ENCODE assay signal across 8 mouse cellular contexts in genomic region chrY:1009882-1010751, GRCm38 (mm10). TPM values are rescaled to one million over a fixed set of nuclear protein-coding genes. Genes with fewer than 3 reads are reported as not detected.
DNase-seq lines count a peak whose midpoint lies in the region; ATAC-seq and TF ChIP-seq lines count a peak whose summit lies in the region.

Eif2s3y (plus strand) TSS chrY:1010543.

- WGBS in forebrain, embryonic 16.5 days, result 12% methylated on average over 19 of the region's 31 CpGs
- 24% methylated on average over 23 of the region's 31 CpGs for WGBS in liver, embryonic 12.5 days (ENCODE audit: insufficient replicate concordance)
- 67% methylated on average over 31 of the region's 31 CpGs for WGBS in thymus, adult 2 months

- H3K4me3 ChIP-seq in forebrain, embryonic 16.5 days (replicated peaks; ENCODE audit: low read length), result peak within 1 kb of the TSS; percentile 43
- peak within 1 kb of the TSS; percentile 56 for H3K4me3 ChIP-seq in liver, embryonic 12.5 days
- peak within 1 kb of the TSS; percentile 96 for H3K4me3 ChIP-seq in thymus, adult 2 months (ENCODE audit: control insufficient read depth, insufficient read depth, low read length)

- no peaks in the 10 kb centered on the region for H3K36me3 ChIP-seq in forebrain, embryonic 16.5 days (ENCODE audit: control insufficient read depth, insufficient read depth)
- H3K36me3 ChIP-seq in liver, embryonic 12.5 days, result no peaks in the 10 kb centered on the region
- no peaks in the 10 kb centered on the region for H3K36me3 ChIP-seq in thymus, adult 2 months (ENCODE audit: control insufficient read depth, insufficient read depth, low read length)

- TF ChIP-seq CTCF in thymus, adult 2 months (IDR thresholded peaks at IDR 0.05; ENCODE audit: borderline replicate concordance, control insufficient read depth, extremely low read depth, insufficient read depth, low read length, poor library complexity), result no peak

- H3K4me1 ChIP-seq in forebrain, embryonic 16.5 days (replicated peaks; ENCODE audit: control insufficient read depth, insufficient read depth, low read length), result no peaks in the 10 kb centered on the region
- H3K4me1 ChIP-seq in liver, embryonic 12.5 days, result no peaks in the 10 kb centered on the region
- H3K4me1 ChIP-seq in thymus, adult 2 months (replicated peaks; ENCODE audit: control insufficient read depth, insufficient read depth, low read length), result peaks cover 2% of the 10 kb centered on the region; the same call in 1 of the 2 replicates

- H3K9me3 ChIP-seq in forebrain, embryonic 16.5 days (ENCODE audit: control insufficient read depth, low read length), result no peaks in the 10 kb centered on the region
- no peaks in the 10 kb centered on the region for H3K9me3 ChIP-seq in liver, embryonic 12.5 days (replicated peaks)

- H3K27ac ChIP-seq in forebrain, embryonic 16.5 days (ENCODE audit: low read length), result no peak within 1 kb of the TSS
- H3K27ac ChIP-seq in liver, embryonic 12.5 days, result no peak within 1 kb of the TSS
- no peak within 1 kb of the TSS for H3K27ac ChIP-seq in thymus, adult 2 months (ENCODE audit: control insufficient read depth, insufficient read depth, low read length)

- peak; percentile 74 for DNase-seq in layer of hippocampus, adult 11-12 months (ENCODE audit: low spot score)
- DNase-seq in layer of hippocampus, postnatal 25 days (ENCODE audit: extremely low spot score in 1 of 2, low spot score in 1 of 2), result no peak
- peak; percentile 79 for DNase-seq in cerebellum, adult 9-11 months
- peak; percentile 50 for DNase-seq in hindlimb bud, embryonic 11.5 days (ENCODE audit: extremely low spot score, low read depth, low spot score)
- DNase-seq in naive thymus-derived CD4-positive, alpha-beta T cell, adult 2 months (ENCODE audit: low read depth), result peak; percentile 91
- DNase-seq in thymus, adult 2 months, result peak; percentile 61

- H3K4me2 ChIP-seq in forebrain, embryonic 16.5 days (ENCODE audit: low read length), result peak within 1 kb of the TSS; percentile 31; the same call in 1 of the 2 replicates
- H3K4me2 ChIP-seq in liver, embryonic 12.5 days, result peak within 1 kb of the TSS; percentile 46

- ATAC-seq in forebrain, embryonic 16.5 days, result peak; percentile 100
- peak; percentile 99 for ATAC-seq in liver, embryonic 12.5 days

- TF ChIP-seq POLR2A in thymus, adult 2 months (IDR thresholded peaks at IDR 0.05; ENCODE audit: control insufficient read depth, extremely low read depth, insufficient read depth, low read length, poor library complexity), result no peak

- no peaks in the 10 kb centered on the region for H3K27me3 ChIP-seq in forebrain, embryonic 16.5 days (replicated peaks; ENCODE audit: control insufficient read depth, insufficient read depth, low read length)
- no peaks in the 10 kb centered on the region for H3K27me3 ChIP-seq in liver, embryonic 12.5 days (replicated peaks)
- no peaks in the 10 kb centered on the region for H3K27me3 ChIP-seq in thymus, adult 2 months (ENCODE audit: control insufficient read depth, insufficient read depth, low read length)

- no peak within 1 kb of the TSS for H3K9ac ChIP-seq in forebrain, embryonic 16.5 days (replicated peaks; ENCODE audit: low read depth, low read length)
- H3K9ac ChIP-seq in liver, embryonic 12.5 days, result no peak within 1 kb of the TSS

RNA-seq across cellular contexts. Expression of gene Eif2s3y, which starts in this region (rescaled TPM):
- 10 to 100 TPM in 1 of 2 experiments, not detected in 1; 74.8 TPM for total RNA-seq in layer of hippocampus, postnatal 25 days (2021)
- polyA plus RNA-seq in forebrain, embryonic 16.5 days (2015; fragmentation: Nextera tagmentation; extraction: Ambion mirVana), result 32.1 and 55.6 TPM in 2 replicates
- polyA plus RNA-seq in liver, embryonic 12.5 days (2016; fragmentation: Nextera tagmentation; extraction: Ambion mirVana), result 19.9 and 23.8 TPM in 2 replicates
- 6.9 TPM in 1 of 2 replicates, not detected in the other for polyA plus RNA-seq in thymus, adult 2 months (2012; rRNA removed)

Comparison
In these comparisons a context has a peak if more than half of its experiments do, and no peak if none do; other contexts are left out.
1. DNase-seq: peak in layer of hippocampus, adult 11-12 months (single experiment), cerebellum, adult 9-11 months (single experiment), hindlimb bud, embryonic 11.5 days (single experiment), naive thymus-derived CD4-positive, alpha-beta T cell, adult 2 months (single experiment) and thymus, adult 2 months (single experiment); none in layer of hippocampus, postnatal 25 days (0 of 2).
2. H3K4me3 ChIP-seq: peak in every context shown above with its lines; median percentile 96 in thymus, adult 2 months; 56 in liver, embryonic 12.5 days; 43 in forebrain, embryonic 16.5 days.